Mouse (Mus musculus) frontal cortex, postnatal 36 days (tissue): Measurements from ENCODE around the gene Myom1.

Source experiments
- DNase-seq, 2 experiments: peaks; one replicate each; pipeline ENCODE4 v3.0.0; 2022; ENCODE audit warnings: low spot score in 2 of 2

Myom1 gene

DNA sequence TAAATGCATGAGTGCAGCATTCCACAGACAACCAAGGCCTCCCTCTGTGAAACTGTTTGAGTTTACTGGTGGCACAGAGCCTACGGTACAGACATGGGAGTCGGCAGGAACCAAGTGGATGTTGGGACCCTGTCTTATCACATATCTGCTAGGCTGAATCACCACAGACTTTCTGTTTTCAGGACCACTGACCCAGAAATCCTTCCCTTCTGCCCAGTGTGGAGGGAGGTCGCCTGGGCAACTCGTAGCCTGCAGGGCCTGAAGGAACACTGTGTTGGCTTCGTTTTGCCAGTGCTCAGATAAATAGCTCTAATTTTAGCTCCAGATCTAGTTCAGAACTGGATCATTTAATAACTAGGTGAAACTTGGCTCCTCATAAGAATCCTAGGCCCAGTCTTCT lies 12.5 kb downstream of the Myom1 start:
- no peak for DNase-seq

DNA sequence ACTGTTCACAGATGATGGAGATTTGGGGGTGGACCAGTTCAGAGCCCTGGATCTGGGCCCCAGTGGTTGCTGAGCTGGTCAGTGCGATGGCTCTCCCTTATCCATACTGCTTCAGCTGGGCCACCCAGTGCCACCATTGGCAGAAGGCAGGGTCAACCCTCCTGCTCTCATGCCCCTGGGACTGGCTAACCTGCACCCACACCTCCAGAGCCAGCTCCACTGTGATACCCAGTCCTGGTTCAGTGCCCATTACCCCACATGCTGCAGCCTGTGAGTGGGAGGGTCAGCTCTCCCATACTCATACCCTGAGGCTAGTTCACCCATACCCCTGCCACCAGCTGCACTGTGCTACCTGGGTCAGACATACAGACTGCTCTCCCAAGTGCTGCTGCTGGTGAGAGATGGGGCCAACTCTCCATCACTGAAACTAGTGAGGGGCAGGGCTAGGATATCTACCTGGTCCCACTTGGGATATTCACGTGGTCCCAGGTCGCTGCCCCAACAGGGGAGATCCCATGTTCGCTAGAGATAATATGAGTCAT lies 15.1 kb downstream of the Myom1 start:
- DNase-seq, result no peak

DNA sequence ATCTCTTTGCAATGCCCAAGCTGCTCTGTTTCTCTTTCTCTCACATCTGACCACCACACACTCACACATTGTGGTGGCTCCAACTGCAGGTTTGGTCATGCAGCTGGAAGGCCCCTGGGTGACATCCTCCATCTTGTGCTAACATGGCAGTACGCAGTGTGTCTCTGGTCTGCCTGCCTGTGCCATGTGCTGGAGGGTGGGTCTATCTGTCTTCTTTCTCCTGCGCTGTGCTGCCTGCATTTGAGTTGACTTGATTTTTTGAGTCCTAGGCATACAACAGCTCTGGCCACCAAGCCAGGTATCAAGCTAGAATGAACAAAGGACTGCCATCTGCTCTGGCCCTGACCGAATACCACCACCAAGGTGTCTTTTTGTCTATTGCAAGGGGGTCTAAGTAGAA lies 15.7 kb downstream of the Myom1 start:
- DNase-seq, result no peak

DNA sequence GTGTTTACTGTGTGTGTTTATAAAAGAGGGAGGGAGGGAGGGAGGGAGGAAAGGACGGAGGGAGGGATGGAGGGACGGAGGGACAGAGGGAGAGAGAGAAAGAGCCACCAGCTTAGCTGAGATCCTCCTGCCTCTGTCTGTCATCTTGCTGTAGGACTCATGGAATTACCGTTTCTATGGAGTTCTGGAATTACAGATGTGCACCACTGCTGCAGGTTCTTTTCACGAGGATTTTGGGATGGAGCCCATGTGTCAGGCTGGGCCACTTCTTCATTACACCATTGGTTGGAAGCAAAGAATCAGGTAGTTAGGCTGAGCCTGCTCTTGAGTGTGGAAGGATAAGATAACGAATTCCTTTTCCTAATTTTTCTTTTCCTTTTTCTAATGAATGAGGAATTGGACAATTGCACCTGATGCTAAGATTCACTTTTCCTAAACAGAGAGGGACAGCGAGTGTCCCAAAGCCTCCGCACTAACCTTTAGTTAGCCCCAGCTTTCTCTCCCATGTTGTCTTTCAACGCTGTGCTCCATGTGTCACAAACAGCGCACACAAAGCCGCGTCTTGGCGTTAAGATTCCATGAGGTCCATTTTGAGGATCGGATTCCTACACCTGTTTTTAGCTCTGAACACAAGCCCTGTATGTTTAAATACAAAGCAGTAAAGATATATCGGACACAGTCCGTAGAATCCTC lies 16.3 kb downstream of the Myom1 start:
- DNase-seq, result no peak

DNA sequence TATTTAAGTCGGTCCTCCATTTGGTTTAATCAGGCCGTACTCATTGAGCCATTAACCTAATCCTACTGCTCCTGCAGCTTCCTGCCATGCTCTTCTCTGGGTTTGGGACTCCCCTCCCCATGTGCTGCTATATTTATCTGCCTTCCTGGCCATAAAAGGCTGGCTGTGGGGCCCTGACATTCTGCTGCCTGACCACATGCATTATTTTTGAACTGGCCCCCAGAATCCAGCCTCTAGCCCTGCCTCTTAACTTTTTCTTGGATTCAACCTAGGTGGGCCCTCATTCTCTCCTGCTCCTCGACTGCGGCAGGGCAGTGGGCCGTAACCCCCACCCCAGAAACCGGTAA lies 16.8 kb downstream of the Myom1 start:
- no peak for DNase-seq

DNA sequence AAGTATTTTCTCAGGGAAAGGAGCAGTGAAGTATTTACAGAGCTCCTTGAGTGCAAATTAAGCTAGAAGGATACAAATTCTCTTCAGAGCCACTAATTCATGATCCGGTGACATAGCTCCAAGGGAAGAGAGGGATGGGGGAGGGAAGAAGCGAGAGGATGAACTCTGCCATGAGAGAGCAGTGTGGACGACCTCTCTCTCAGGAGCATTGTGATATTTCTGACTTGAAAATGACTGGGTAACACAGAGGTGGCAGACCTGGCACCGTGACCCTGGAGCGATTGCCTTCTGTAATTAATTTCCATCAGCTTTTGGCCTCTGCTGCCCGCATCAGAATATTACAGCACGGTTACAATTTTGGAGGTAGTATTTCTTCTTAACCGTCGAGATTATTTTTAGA lies 17.4 kb downstream of the Myom1 start:
- DNase-seq, result no peak

DNA sequence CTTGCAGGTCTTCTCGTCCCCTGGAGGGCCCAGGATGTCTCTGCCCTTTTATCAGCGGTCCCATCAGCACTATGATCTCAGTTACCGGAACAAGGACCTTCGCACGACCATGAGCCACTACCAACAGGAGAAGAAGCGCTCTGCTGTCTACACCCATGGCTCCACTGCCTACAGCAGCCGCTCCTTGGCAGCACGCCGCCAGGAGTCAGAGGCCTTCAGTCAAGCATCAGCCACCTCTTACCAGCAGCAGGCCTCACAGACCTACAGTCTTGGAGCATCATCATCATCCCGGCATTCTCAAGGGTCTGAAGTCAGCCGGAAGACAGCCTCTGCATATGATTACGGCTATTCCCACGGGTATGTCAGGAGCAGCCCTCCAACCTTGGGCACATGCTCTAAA lies 20.4 kb downstream of the Myom1 start:
- no peak for DNase-seq

DNA sequence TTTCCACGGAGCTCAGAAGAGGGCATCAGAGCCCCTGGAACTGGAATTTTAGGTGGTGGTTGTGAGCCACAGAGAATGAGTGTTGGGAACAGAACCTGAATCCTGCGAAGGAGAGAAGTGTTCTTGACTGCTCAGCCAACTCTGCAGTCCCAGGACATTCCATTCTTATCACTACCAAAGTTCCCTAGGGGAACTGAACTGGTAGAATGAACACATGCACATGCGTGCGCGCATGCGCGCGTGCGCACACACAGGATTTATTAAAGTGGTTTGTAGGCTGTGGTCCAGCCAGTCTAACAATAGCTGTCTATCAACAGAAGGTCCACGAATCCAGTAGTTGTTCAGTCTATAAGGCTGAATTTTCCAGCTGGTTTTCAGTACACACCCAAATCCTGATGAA lies 21.6 kb downstream of the Myom1 start:
- DNase-seq, result no peak

DNA sequence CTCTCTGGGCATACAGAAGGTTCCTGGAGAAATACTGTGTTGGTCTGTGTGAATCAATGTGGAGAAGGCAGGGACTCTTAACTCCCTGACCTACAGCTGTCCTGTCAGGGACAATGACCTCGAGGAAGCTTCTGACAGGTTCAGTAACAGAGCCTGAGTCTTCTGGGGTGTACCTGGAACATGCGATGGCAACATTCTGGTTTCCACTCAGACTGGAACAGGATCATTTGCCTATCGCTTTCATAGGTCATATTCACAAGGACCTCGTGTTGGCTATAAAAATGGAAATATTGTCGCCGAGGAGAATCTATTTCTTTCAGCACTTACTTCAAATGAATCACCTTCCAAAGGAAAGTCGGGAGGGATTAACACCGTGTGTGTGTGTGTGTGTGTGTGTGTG lies 23.5 kb downstream of the Myom1 start:
- no peak for DNase-seq

DNA sequence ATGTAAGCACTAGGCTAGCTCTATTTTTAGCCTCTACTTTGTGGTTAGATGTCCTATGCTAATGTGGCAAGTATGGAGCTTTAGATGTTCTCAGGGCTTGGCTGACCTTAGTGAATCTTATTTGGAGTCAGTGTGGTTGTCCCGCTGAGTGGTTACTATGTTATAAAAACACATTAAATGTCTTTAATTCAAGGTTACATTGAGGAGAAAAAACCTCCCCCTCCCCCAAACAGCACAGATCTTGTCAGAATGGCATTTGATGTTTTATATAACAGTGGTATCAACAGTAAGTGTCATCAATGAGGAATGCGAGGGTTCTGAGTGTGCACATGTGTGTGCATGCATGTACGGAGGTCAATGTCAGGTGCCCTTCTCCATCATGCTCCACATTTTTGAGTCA lies 24.8 kb downstream of the Myom1 start:
- no peak for DNase-seq

DNA sequence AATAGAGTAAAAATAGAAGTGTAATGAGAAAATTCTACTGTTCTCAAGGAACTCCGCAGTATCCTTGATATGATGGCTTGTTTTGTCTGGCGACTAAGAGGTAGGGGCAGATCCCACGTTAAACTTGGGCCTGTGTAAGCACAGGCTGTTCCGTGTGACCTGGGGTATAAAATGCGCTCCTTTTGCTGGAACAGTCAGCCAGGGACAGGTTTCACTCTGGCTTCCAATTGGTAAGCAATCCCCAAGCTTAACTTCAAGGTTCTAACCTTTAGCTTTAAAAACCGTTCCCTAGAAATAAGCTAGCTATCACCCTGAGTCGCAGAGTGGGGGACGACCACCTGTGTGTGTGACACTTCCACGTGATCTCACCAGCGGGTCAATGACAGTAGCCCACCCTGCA lies 30.3 kb downstream of the Myom1 start:
- no peak for DNase-seq

DNA sequence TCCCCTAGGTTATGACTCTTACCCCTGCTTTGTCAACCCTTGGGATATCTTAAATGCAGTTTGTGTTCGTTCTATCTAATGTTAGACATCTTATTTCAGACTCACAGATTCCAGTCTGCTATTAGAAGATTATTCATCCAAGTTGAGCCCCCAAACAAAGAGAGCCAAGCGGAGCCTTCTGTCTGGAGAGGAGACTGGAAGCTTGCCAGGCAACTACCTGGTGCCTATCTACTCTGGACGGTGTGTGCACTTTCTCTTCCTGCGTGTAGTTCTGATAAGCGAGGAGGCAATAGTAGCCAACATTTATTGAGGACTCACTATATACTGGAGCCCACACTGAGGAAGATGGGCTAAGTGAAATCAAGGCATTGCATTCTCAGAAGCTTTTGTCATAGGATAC lies 32.0 kb downstream of the Myom1 start:
- no peak for DNase-seq

DNA sequence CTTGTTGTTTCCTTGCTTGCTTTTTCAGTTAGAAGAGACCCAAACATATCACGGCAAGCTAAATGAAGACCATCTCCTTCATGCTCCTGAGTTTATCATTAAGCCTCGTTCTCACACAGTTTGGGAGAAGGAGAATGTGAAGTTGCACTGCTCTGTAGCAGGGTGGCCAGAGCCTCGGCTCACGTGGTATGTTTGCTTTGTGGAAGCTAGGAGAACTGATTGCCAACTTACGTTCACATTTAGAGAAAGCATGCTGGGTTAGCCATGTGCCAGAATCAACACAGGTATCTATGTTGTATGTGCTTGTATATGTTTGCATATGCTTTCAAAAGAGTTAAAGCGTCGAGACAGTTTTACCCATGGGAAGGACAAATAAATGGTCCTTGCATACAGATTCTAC lies 34.8 kb downstream of the Myom1 start:
- DNase-seq, result no peak

DNA sequence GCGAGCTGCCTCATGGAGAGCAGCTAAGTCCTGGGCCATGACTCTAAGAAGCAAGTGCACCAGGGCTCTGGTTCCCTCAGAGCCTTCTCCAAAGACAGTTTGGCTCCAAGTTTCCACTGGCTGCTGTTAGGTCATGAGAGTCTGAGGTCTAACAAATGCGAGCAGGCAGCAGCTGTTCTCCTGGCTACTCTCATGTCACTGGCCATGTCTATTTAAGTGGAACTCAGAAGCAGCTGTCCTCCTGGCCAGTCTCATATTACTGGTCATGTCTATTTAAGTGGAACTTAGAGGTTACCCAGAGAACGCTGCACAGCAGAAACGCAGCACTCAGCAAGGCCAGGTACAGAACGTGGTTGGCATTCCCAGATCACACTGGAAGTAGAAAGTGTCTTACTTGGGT lies 36.4 kb downstream of the Myom1 start:
- no peak for DNase-seq

DNA sequence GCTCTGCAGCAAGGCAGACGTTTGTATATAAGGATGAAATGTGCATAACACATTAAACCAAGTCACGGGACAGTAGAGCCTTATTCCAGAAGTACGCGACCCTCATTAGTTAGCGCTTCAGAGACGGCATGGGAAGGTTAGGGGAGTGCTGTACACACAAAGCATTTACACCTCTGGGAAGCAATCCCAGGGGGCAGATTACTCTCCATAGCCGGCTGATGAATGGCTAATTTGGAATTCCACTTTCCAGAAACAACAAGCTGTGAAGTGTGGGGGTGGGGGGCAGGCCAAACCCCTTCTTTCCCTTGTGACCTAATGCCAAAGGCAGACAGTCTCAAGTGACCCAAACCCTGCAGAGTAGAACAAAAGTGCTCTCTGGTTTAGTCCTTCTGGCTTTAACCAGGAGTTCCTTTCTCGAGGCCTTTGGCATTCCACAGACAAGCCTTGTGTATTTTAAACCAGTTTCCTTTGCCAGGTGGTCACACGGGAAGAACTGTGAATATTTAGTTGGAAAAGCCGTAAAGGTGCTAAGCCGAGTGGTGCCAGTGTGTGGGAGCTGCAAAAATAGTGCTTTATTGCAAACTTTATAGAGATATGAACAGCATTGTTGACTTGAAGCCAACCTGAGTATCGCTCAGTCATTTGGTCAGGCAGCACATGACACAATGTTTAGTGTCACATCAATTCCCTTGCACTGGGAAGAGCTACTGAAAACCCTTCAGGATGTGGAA lies 37.6 kb downstream of the Myom1 start:
- DNase-seq, result peak in 1 of 2 experiments; percentile 10

DNA sequence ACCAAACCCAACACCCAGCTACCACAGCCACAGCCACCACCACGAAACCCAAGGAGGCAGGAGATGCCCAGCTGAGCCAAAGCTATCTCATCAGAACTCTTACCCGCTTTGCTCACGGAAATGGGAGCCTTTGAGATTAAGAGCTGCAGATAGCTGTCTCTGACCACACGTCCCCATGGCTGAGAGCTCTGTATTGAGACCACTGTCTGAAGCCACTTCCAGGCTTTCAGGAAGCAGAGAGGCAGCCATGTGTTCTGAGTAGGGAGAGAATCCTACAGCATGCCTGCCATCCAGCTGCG lies 38.1 kb downstream of the Myom1 start:
- DNase-seq, result no peak

DNA sequence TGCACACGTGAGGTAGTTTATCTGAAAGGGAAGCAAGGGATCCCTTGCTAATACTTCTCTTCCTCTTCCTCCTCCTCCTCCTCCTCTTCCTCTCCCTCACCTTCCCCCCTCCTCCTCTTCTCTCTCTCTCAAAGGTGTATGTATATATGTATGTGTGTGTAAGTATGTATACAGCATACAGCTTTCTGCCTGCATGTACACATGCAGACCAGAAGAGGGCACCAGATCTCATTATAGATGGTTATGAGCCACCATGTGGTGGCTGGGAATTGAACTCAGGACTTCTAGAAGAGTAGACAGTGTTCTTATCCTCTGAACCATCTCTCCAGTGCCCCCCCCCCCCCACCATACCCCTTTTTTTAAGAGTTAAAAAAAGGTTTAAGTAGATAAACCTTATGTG lies 40.2 kb downstream of the Myom1 start:
- DNase-seq, result no peak

DNA sequence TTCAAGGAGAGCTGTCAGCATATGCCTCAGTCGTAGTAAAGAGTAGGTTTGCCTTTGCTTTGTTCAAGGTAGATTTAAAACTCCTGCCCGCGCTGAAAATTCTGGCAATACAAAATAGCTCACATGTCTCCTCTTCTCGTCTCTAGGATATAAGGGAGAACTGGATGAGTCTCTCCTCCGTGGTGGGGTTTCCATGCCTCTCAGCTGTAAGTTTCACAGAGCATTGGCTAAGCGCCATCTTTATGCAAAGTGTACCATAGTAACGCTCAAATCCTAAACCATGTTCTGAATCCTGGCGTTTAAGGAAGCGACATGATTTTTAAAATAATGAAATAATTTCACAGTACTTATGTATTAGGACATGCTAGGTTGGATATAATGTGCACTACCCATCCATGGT lies 43.2 kb downstream of the Myom1 start:
- DNase-seq, result no peak

DNA sequence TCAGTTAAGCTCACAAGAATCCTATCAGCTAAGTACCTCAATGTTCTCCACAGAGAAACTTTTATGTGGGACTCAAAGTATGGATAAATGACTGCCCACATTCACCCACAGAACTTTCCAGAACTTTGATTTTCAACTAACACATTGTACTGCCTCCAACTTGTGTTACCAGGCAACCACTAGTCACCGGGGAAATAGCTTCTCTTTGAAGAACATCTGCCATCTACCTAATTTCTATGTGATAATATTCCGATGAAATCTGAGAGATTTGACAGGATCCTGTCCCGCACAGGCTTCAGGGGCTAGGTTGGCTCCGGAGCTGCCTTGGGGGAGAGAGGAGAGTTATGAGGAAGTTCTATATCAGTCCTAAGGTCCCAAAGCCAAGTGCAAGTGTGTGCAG lies 44.4 kb downstream of the Myom1 start:
- DNase-seq, result no peak

DNA sequence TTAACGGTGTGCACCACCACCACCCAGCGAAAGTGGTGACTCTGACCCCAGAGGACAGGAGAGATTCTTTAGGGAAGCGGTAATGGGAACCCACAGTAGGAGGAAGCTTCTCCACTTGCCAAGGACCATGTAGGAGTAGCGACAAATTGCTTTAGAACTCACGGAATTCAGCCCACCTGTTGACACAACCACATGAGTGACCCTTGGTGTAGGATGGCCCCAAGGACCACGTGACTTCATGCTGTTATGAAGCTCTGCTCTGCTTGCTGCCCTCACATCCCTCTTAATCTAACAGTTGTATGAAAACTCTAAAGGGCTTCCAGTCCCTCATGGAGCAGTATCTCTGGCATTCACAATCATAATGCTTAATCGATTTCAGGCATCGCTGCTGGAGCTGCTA lies 46.9 kb downstream of the Myom1 start:
- DNase-seq, result no peak

DNA sequence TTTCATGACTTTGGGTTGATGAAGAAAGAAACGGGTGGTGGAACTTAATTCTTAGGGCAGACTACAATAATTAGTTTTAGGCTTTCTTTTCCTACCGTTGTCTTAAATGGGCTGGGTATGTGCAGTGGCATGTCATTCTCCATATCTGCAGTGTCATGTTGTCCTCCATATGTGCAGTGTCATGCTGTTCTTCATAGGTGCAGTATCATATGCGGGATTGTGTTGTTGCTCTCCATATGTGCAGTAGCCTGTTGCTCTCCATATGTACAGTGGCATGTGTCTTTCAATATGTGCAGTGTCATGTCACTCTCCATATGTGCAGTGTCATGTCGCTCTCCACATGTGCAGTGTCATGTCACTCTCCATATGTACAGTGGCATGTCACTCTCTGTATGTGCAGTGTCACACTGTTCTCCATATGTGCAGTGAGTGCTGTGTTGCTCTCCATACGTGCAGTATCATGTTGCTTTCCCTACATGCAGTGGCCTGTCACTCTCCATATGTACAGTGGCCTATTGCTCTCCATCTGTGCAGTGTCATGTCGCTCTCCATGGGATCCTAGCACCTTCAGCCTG lies 50.8 kb downstream of the Myom1 start:
- no peak for DNase-seq

DNA sequence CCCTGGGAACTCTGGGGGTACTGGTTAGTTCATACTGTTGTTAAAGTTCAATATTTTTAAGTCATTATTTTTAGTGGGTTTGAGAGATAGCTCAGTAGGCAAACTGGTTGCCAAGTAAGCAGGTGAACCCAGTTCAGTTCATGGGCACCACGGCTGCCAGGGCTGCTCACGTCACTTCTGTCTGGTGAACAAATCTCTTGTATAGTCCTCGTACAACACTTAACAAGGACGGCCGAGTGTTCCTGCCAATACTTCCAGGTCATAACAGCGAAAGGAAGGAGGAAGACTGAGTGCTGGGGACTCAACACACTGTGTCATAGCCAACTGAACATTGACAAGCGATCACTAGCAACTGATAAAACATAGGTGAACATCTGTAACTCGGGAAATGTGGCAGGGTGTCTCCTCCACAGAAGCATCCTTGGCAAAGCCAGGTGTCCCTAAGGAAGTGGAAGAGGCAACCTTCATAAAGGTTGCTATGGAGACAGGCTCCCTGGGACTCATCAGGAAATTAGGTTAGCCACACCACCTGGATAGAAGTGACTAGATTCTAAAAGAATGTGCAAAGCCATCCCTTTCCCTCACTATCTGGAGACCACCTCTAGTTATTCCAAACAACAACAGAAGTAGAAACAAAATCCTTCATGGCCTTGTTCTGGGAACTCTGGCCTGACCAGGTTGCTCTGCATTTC lies 52.9 kb downstream of the Myom1 start:
- no peak for DNase-seq

DNA sequence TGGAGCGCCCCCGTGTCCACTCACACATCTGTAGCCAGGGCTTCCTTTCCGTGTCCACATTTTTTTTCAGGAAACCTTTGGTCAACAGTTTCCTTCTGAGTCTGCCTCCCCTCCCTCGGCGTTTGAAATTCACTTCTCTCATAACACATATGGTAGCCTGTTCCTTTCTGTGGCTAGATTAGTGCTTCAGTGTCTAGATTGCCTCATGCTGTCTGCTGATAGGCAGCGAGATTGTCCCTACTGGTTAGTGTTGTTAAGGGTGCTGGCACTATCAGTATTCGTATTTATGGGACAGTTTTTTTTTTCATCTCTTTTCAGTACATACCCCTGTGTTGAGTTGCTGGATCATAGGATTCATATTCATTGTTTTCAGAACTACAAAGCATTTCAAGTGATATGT lies 54.0 kb downstream of the Myom1 start:
- DNase-seq, result no peak
